Mouse (Mus musculus) stomach, postnatal 0 days (tissue): ENCODE data around the gene Irf6. TPM values are rescaled to one million over a fixed set of nuclear protein-coding genes. Genes with fewer than 3 reads are reported as not detected.

Source experiments
- ATAC-seq: fragments of 200-750 bp; cut with Nextera tagmentation; 2 replicates; pipeline ENCODE4 v1.8.0; 2017; ENCODE audit not compliant: low FRiP score, low TSS enrichment
- DNase-seq: peaks from one replicate; pipeline ENCODE4 v3.0.0-alpha.2; 2016; ENCODE audit warnings: low spot score
- H3K27ac ChIP-seq: fragments of 300-500 bp; sonication (generic); replicated peaks from 2 replicates; pipeline ENCODE4 v1.5.1; 2014; ENCODE audit warnings: mild to moderate bottlenecking, control low read depth
- H3K27me3 ChIP-seq: fragments of 300-500 bp; sonication (generic); 2 replicates; pipeline ENCODE4 v1.6.1; 2014; ENCODE audit warnings: low read length; ENCODE audit not compliant: control insufficient read depth, insufficient read depth
- H3K36me3 ChIP-seq: fragments of 300-500 bp; sonication (generic); 2 replicates; pipeline ENCODE4 v1.6.1; 2014; ENCODE audit warnings: low read length, mixed read lengths; ENCODE audit not compliant: control insufficient read depth, insufficient read depth
- H3K4me1 ChIP-seq: fragments of 300-500 bp; sonication (generic); replicated peaks from 2 replicates; pipeline ENCODE4 v1.6.1; 2014; ENCODE audit warnings: antibody characterized with exemption; ENCODE audit not compliant: control insufficient read depth, insufficient read depth
- H3K4me2 ChIP-seq: fragments of 300-500 bp; sonication (generic); replicated peaks from 2 replicates; pipeline ENCODE4 v1.6.1; 2014; ENCODE audit warnings: low read depth, mild to moderate bottlenecking, control low read depth, moderate library complexity
- H3K4me3 ChIP-seq: fragments of 300-500 bp; sonication (generic); 2 replicates; pipeline ENCODE4 v1.5.1; 2014; ENCODE audit warnings: low read depth, low read length, control low read depth
- H3K9ac ChIP-seq: fragments of 300-500 bp; sonication (generic); 2 replicates; pipeline ENCODE4 v1.6.1; 2014; ENCODE audit warnings: mild to moderate bottlenecking, low read length, control low read depth, mixed read lengths
- H3K9me3 ChIP-seq: fragments of 300-500 bp; sonication (generic); 2 replicates; pipeline ENCODE4 v1.6.1; 2016; ENCODE audit warnings: low read length; ENCODE audit not compliant: control insufficient read depth
- CTCF ChIP-seq: IDR thresholded peaks from 2 replicates; pipeline ENCODE4 v1.5.1; 2016; ENCODE audit warnings: antibody characterized with exemption, low read depth, mild to moderate bottlenecking, moderate library complexity
- EP300 ChIP-seq: optimal IDR thresholded peaks from 2 replicates; pipeline ENCODE3; 2016; ENCODE audit warnings: antibody characterized with exemption
- WGBS: fragments of 180-500 bp; shearing (Covaris S2); extraction: QIAGEN DNeasy Blood & Tissue Kit; methylation state at CpG from one replicate; pipeline ENCODE4 v1.1.7; 2014; 5-methylcytosine and 5-hydroxymethylcytosine counted together
- polyA plus RNA-seq: library from polyadenylated mRNA; unstranded; fragments of >200 nt; fragmentation: Nextera tagmentation; extraction: Ambion mirVana; gene quantifications from 2 replicates; pipeline ENCODE4 v1.2.1, GENCODE M21; 2015

Gene Irf6
- polyA plus RNA-seq, 1 experiment from 2014 or later = 40.7 TPM

GRCm38 (mm10) chr1:193205431-193205830 lies 52.5 kb downstream of the Irf6 start:
- H3K4me3 ChIP-seq = no peak overlapping the region
- WGBS = 71% methylated on average over 2 of the region's 2 CpGs
- H3K27ac ChIP-seq = no peak overlapping the region
- H3K36me3 ChIP-seq = no peaks in the 10 kb centered on the region
- DNase-seq = no peak
- no peaks in the 10 kb centered on the region for H3K9me3 ChIP-seq
- no peaks in the 10 kb centered on the region for H3K27me3 ChIP-seq
- H3K4me2 ChIP-seq = no peak overlapping the region
- no peak for ATAC-seq
- no peaks in the 10 kb centered on the region for H3K4me1 ChIP-seq
- H3K9ac ChIP-seq = no peak overlapping the region
- TF ChIP-seq CTCF = no peak
- no peak for TF ChIP-seq EP300

GRCm38 (mm10) chr1:193207503-193207902 lies 54.6 kb downstream of the Irf6 start, which contains the start of gene Lamb3:
Lamb3 (plus strand) TSS chr1:193207699.
- no peak for DNase-seq
- H3K4me2 ChIP-seq = no peak within 1 kb of the TSS
- no peaks in the 10 kb centered on the region for H3K9me3 ChIP-seq
- 90% methylated on average over 3 of the region's 3 CpGs for WGBS
- no peak within 1 kb of the TSS for H3K27ac ChIP-seq
- H3K4me3 ChIP-seq = no peak within 1 kb of the TSS
- no peaks in the 10 kb centered on the region for H3K4me1 ChIP-seq
- H3K27me3 ChIP-seq = no peaks in the 10 kb centered on the region
- no peak for ATAC-seq
- H3K36me3 ChIP-seq = no peaks in the 10 kb centered on the region
- H3K9ac ChIP-seq = no peak within 1 kb of the TSS
- TF ChIP-seq EP300 (no peak), CTCF (no peak)

DNA sequence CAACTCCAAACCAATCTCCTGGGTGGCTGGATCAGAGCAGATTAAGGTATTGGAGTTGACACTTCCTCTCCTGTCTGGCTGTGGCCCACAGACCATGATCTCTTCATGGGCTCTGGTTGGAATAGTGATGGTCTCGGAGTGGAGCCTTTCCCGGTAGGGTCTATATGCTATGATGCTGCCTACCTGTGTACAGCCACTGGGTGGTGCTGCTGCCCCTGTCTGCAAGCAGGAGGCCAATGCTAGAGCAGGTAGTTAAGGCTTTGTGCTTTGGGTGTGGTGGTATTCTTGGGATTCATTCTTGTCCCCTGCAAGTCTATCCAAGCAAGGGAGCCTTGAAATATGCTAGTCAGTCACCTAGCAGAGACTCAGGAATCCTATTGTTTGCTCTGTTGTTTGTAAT lies 55.3 kb downstream of the Irf6 start:
- Histone ChIP-seq H3K9ac (no peak overlapping the region), H3K4me3 (no peak overlapping the region), H3K27me3 (no peaks in the 10 kb centered on the region), H3K9me3 (no peaks in the 10 kb centered on the region), H3K27ac (no peak overlapping the region), H3K36me3 (no peaks in the 10 kb centered on the region), H3K4me1 (no peaks in the 10 kb centered on the region), H3K4me2 (no peak overlapping the region)
- TF ChIP-seq EP300 (no peak), CTCF (peak; percentile 91)
- peak; percentile 57; the same call in 1 of the 2 replicates for ATAC-seq
- DNase-seq = peak; percentile 61
- 45% methylated on average over 2 of the region's 2 CpGs for WGBS

DNA sequence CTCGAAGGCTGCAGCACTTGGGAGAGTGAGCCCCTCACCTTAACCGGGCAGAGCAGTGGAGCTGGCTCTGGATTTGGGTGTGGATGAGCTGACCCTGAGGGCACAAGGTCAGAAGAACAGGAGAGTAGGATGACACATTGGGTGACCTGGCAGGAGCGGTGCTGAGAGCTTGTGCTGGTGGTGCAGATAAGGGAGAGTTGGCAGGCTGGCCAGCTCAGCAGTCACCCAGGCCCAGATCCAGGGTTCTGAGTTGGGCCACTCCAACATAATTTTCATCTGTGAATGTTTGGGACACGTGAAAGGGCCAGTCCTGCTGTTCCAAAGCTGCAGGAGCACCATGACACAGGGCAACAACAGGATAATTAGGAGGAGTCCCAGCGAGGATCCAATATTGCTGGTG lies 58.5 kb downstream of the Irf6 start:
- H3K4me3 ChIP-seq = no peak overlapping the region
- H3K4me2 ChIP-seq = no peak overlapping the region
- WGBS = 75% methylated on average over 5 of the region's 5 CpGs
- no peaks in the 10 kb centered on the region for H3K36me3 ChIP-seq
- no peak overlapping the region for H3K9ac ChIP-seq
- no peak for ATAC-seq
- H3K27ac ChIP-seq = no peak overlapping the region
- no peaks in the 10 kb centered on the region for H3K9me3 ChIP-seq
- no peaks in the 10 kb centered on the region for H3K4me1 ChIP-seq
- no peak for DNase-seq
- no peaks in the 10 kb centered on the region for H3K27me3 ChIP-seq
- no peak for TF ChIP-seq EP300

- H3K36me3 ChIP-seq = no peaks in the 10 kb centered on the region
- TF ChIP-seq CTCF (no peak), EP300 (no peak)
- H3K27ac ChIP-seq = no peak overlapping the region
- H3K4me3 ChIP-seq = no peak overlapping the region
- H3K9me3 ChIP-seq = no peaks in the 10 kb centered on the region
- no peak overlapping the region for H3K9ac ChIP-seq
- no peaks in the 10 kb centered on the region for H3K4me1 ChIP-seq
- ATAC-seq (no peak), DNase-seq (no peak)
- WGBS = 61% methylated on average over 5 of the region's 5 CpGs
- no peak overlapping the region for H3K4me2 ChIP-seq
- no peaks in the 10 kb centered on the region for H3K27me3 ChIP-seq
These were observed 61.1 kb downstream of the Irf6 start for GRCm38 (mm10) chr1:193214053-193214452.

- Histone ChIP-seq H3K4me1 (no peaks in the 10 kb centered on the region), H3K27ac (no peak overlapping the region), H3K27me3 (no peaks in the 10 kb centered on the region), H3K4me3 (no peak overlapping the region), H3K9ac (no peak overlapping the region), H3K9me3 (no peaks in the 10 kb centered on the region), H3K4me2 (no peak overlapping the region), H3K36me3 (no peaks in the 10 kb centered on the region)
- DNase-seq (no peak), ATAC-seq (no peak)
- WGBS = 76% methylated on average over 3 of the region's 3 CpGs
- TF ChIP-seq CTCF (no peak), EP300 (no peak)
These were observed 63.1 kb downstream of the Irf6 start for GRCm38 (mm10) chr1:193216000-193216399.
